Comparison of ENCODE assay signal across 9 mouse cellular contexts in genomic region chr17:23803366-23804041, GRCm38 (mm10). TPM values are rescaled to one million over a fixed set of nuclear protein-coding genes. Genes with fewer than 3 reads are reported as not detected.
DNase-seq lines count a peak whose midpoint lies in the region; ATAC-seq lines count a peak whose summit lies in the region.
"Had no signal": no experiment of that assay in that cellular context is flagged by ENCODE, and none has a peak within 500 bp of the region (broad histone marks: within the 10 kb centered on the region; RNA-seq: fewer than 3 reads in every experiment).

No protein-coding gene starts in this region.

- peak; percentile 92 for DNase-seq in ES-CJ7 (ENCODE audit: low read depth, low spot score)
- DNase-seq in adrenal gland, adult 8-10 months = peak; percentile 69
- peak; percentile 95 for DNase-seq in embryo, embryonic 11 days
- DNase-seq in layer of hippocampus, adult 9-11 months = peak; percentile 75
- peak; percentile 83 for DNase-seq in lung, postnatal 14 days
- peak; percentile 57 for DNase-seq in retina, adult 2 months (ENCODE audit: low read depth, low spot score)
- DNase-seq in urinary bladder, postnatal 36 days (ENCODE audit: low spot score in 2 of 2) = peak; percentile 52 to 74

- ATAC-seq in granulocyte monocyte progenitor cell, adult 5-6 weeks (replicated peaks; ENCODE audit: poor library complexity, severe bottlenecking) = peak; percentile 31

RNA-seq across cellular contexts. Expression of gene Srrm2, which starts 13.2 kb away (rescaled TPM):
- 1,000 to 10,000 TPM in 1 of 4 experiments, 100 to 1,000 TPM in 3; 612 to 1,355 (median 855) TPM for total RNA-seq in adrenal gland, adult 8-10 months (2022)
- 563 and 623 TPM in 2 replicates for total RNA-seq in granulocyte monocyte progenitor cell, adult 5-6 weeks (2014; fragmentation: Nextera tagmentation)
- 126 TPM in 2 replicates for total RNA-seq in granulocyte monocyte progenitor cell, adult 5-6 weeks (2017)

RNA-seq across cellular contexts. Expression of gene Flywch2, which starts 17.6 kb away (rescaled TPM):
- total RNA-seq in adrenal gland, adult 8-10 months (2022) = 10 to 100 TPM in 3 of 4 experiments, 1 to 10 TPM in 1; 5.8 to 15.4 (median 13.1) TPM
- 0.80 and 7.2 TPM in 2 replicates for total RNA-seq in granulocyte monocyte progenitor cell, adult 5-6 weeks (2014; fragmentation: Nextera tagmentation)
- 0.30 TPM in 1 of 2 replicates, not detected in the other for total RNA-seq in granulocyte monocyte progenitor cell, adult 5-6 weeks (2017)

RNA-seq across cellular contexts. Expression of gene Elob, which starts 25.4 kb away (rescaled TPM):
- total RNA-seq in adrenal gland, adult 8-10 months (2022) = 100 to 1,000 TPM; 365 to 430 (median 403) TPM
- total RNA-seq in granulocyte monocyte progenitor cell, adult 5-6 weeks (2014; fragmentation: Nextera tagmentation) = 318 and 455 TPM in 2 replicates
- total RNA-seq in granulocyte monocyte progenitor cell, adult 5-6 weeks (2017) = 124 and 129 TPM in 2 replicates

RNA-seq across cellular contexts. Expression of gene Flywch1, which starts 32.1 kb away (rescaled TPM):
- total RNA-seq in adrenal gland, adult 8-10 months (2022) = 100 to 1,000 TPM in 2 of 4 experiments, 10 to 100 TPM in 2; 82.9 to 115 (median 102) TPM
- total RNA-seq in granulocyte monocyte progenitor cell, adult 5-6 weeks (2014; fragmentation: Nextera tagmentation) = 10.3 and 17.5 TPM in 2 replicates
- 15.2 and 22.4 TPM in 2 replicates for total RNA-seq in granulocyte monocyte progenitor cell, adult 5-6 weeks (2017)

RNA-seq across cellular contexts. Expression of gene Prss33, which starts 32.4 kb away (rescaled TPM):
- not detected for total RNA-seq in adrenal gland, adult 8-10 months (2022)
- not detected in 2 replicates for total RNA-seq in granulocyte monocyte progenitor cell, adult 5-6 weeks (2014; fragmentation: Nextera tagmentation)
- not detected in 2 replicates for total RNA-seq in granulocyte monocyte progenitor cell, adult 5-6 weeks (2017)
- total RNA-seq: layer of hippocampus, postnatal 25 days had no signal

Comparison
In these comparisons a context has a peak if more than half of its experiments do, and no peak if none do; other contexts are left out.
1. Peak in every context shown above with its lines: DNase-seq and ATAC-seq.